Mouse (Mus musculus) kidney, adult 18-20 months (tissue): ENCODE measurements at regions not wholly inside any gene's neighbourhood (a gene's known extent, or its start where the extent isn't known, plus 50 kb on each side); places are given as distances from the start of the nearest gene placed in this dataset.

Experiments used
- DNase-seq: peaks from one replicate; pipeline ENCODE4 v3.0.0; 2021

DNA sequence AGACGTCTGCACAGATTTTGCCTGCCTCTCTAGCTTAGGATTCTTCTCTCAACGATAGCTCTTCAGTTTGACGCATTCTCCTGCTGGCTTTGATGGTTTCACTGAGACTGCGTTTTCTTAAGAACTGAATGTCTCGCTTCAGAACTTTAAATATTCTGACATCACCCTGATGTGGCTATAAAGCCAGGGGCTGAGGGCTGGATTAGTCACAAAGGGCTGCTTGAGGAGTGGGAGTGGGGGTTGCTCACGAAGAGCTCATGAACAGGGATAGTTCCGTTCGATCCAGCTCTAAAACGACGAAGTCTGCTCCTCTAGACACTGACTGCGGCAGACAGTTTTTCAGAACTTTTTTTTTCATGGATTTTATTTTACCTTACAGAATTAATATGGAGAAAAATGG lies 240.7 kb upstream of the Nr5a2 start:
- DNase-seq, result no peak

DNA sequence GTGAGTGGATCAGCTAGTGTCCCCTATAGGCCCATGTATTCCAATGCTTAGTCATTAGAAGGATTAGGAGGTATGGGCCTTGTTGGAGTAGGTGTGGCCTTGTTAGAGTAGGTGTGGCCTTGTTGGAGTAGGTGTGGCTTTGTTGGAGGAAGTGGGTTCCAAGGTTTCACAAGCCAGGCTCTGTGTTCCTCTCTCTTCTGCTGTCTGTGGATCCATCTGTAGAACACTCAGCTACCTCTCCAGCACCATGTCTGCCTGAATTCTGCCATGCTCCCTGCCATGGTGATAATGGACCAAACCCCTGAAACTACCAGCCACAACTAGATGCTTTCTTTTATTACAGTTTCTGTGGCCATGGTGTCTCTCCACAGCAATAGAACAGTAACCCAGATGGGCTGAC lies 235.7 kb upstream of the Nr5a2 start:
- DNase-seq, result no peak

DNA sequence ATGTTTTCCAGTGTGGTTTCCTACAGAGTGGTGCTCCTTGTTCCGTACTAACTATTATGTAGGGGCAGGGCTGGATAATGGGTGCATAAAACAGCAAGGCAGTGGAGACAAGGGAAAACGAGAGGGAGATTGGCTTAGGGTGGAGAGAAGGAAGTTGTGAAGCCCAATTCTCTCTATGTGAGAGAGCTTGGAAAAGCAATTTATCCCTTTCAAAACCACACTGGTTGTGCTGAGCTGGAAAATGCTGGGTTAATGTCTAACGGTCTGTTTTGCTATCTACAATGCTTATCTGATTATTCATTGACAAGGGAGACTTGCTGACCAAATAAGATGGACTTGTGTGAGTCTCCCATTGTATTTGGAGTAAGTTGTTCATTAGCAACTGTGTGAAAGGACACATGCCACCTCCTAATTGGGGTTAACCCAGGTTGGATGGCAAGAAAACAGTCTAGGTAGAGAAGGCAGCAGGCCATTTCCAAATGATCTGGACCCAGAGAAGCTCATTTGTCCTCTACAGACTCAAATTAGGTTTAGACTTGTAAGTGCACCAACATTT lies 234.9 kb upstream of the Nr5a2 start:
- peak; percentile 6 for DNase-seq

DNA sequence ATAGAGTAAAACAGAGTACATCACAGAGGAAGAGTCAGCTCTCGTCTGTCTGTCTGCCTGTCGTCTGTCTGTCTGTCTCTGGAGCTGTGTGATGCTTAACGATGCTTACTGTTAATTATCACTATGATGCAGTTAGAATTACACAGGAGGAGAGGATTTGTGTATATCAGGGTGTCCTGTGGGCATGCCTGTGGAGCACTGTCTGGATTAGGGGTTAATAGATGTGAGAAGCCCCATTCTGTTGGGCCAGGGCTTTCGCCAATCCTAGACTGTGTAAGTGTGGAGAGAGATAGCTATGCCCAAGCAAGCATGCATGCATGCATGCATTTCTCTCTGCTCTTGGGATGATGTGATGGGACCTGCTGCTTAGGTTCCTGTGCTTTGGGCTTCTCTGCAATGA lies 218.0 kb upstream of the Nr5a2 start:
- DNase-seq, result no peak

DNA sequence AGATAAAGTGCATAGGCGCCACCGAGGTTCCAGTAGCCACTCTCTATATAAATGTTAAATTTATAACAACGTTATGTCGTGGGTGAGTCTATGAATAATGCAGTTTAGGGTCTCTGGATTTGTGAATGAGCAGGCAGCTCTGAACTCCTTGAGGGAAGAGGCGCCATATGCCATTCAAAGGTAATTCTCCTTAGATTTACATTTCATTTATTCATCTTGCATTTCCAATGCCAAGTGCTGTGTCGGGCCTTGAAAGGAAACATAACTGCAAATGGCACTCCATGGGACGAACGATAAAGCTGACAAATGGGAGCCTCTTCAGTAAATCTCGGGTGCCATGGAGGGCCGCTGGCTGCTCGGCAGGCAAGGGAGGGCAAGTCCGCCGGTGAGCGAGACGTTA lies 216.4 kb upstream of the Nr5a2 start:
- DNase-seq, result no peak

DNA sequence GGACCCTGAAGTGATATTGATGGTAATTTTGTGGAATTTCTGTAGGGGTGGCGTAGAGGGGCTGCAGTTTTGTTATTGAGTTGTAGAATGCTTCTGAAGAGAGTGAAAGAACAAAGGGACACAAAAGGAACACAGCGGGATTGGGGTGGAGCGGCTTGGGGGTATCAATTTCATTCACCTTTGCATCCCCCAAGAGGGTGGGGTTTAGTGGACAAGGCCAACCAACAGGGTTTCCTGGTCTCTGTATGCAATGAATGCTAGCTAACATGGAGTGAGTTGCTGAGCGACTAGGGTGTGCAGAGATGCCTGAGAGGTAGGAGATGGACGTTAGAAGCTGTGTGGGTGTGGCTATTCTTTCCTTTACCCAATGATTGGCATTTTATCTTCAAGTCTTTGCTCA lies 213.8 kb upstream of the Nr5a2 start:
- DNase-seq, result no peak

DNA sequence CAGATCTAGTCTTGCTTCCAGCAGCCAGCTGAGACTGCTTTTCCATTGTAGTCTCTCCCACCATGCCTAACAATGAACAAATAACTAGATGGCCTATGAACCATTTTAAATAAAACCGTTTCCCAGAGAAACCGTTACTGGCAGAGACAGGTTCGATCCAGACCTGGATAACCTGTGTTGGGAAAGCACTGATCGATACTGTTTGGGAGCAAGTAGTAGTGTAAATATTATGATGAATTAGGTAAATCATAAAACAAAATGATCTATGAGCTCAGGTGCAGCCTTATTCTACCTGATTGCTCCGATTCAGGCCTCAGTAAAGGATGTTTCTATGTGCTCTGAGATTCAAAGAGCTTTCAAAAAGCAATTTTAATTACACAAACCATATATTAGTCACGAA lies 211.9 kb upstream of the Nr5a2 start:
- DNase-seq, result no peak

DNA sequence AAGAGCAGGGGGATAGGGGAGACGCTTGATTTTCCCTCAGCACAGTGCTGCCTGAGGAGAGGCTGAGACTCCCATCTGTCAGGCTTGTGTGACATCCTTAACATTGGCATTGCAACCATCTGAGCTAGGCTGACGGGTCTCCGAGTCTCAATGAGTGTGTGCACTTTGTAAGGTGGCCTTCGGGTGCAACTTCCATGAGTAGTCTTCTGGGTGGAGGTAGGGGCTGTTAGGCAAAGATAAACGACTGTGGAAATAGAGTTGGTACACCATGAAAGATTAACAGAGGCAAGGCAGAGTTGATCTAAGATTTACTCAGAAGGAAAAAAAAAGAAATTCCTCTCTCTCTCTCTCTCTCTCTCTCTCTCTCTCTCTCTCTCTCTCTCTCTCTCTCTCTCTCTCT lies 211.2 kb upstream of the Nr5a2 start:
- no peak for DNase-seq

DNA sequence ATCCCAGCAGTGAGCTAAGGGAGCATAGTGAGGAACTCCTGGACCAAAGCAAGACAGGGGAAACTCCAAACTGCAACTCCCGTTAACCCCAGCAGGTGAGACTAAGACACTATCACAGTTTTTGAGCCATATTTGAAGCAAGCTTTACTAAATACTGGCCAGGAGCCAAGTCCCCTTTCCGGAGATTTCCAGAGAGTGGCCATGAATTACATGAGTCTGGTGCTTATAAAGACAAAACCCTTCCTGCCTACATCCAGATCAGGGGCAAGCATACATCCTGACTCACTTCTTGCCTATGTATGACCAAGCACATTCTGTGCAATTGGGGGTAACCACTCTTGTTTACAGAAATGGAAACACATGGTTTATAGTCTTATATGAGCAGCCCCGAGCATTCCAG lies 187.6 kb upstream of the Nr5a2 start:
- DNase-seq, result no peak

DNA sequence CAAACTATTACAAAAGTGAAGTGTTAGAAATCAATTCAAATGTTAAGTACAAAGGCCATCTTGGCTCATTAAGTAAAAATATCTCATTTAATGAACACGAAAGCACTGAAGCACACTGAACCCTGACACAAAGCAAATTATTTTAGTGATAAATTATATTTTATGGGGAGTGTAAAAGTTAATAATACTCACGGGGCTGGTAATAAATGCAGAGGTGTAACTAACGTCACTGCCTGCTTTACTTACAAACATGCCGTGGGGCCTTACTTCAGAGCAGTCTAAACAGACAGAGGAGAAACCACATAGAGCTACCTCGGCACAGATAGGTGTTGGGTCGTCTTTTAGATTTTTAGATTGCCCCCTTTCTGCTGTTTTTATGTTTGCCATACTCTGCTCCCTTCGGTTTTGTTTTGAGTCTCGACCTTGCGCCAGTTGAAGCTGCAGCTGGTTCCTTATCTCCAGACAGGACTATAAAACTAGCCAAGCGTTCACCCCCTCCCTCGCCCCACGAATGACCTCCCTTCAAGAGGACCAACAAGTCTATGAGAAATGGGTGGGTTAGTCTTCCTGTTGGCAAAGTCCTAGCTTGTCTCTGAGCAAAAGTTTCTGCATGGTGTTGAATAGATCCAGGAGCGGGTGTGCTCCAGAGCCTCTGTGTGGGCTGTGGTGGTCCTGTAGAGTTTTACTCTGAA lies 181.8 kb upstream of the Nr5a2 start:
- DNase-seq, result no peak

DNA sequence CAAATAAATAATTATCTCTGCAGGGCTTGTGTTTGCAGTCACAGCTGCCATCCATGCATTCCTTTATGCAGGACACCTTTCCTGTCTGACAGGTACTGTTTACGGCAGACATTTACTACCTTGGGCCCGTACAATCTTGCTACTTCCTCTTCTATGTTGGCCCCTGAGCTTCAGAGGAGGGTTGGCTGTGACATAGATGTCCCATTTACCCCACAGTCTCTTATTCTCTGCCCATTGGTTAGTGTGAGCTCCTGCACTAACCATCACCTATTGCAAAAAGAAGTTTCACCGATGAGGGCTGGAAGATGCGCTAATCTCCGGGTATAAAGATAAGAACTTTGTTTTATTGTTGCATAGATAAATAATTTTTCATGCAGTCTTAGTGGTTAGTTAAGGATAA lies 181.1 kb upstream of the Nr5a2 start:
- no peak for DNase-seq

DNA sequence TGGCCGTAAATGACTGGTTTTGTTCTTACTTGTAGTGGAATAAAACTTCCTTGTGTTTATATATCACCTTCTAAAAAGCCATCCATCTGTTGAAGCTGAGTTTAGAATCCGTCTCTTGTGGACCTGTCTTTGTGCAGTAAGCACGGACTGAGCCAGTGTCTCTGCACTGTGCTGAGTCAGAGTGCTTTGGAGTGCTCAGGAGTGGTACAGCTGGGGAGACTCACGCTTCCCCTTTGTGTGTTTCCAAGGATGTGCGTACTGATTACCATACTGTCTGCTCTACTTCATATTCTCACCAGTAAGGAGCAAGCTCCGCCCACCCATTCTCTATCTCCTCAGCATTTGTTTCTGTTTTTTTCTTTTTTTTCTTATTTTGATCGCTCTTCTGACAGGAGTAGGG lies 175.9 kb upstream of the Nr5a2 start:
- no peak for DNase-seq

DNA sequence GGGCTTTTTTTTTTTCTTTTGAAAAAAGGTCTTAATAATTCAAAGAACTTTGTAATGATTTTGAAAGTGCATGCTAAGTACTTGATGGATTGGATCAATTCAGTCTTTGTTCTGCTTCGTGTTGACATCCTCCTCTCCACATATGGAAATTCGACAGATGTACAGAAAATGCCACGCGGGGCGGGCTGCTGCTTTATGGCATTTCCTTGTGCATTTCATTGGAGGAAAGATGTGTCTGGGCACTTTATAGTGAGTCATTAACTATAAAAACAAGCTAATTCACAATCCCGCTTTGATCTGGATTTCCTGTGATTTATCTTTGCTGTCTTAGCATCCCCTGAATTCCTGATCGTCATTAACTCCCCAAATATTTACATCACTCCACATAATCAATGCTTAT lies 173.5 kb upstream of the Nr5a2 start:
- no peak for DNase-seq

DNA sequence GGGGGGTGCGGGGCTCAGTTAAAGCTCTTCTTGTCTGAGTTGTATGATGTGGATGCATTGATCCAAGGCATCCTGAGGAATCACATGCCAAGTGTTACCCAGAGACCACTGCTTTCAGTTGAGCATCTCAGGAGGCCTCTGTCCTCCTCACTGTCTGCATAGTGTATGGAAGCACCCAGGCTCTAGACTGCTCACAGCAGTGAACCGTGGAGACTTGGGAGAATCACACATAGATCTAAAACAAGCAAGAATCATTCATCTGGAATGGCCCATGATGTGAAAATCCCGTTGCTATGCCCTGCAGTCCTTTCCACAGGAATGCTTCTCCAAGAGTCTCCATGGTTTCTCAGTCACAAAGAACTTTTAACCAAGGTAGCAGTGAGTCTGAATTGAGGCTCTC lies 170.0 kb upstream of the Nr5a2 start:
- no peak for DNase-seq

DNA sequence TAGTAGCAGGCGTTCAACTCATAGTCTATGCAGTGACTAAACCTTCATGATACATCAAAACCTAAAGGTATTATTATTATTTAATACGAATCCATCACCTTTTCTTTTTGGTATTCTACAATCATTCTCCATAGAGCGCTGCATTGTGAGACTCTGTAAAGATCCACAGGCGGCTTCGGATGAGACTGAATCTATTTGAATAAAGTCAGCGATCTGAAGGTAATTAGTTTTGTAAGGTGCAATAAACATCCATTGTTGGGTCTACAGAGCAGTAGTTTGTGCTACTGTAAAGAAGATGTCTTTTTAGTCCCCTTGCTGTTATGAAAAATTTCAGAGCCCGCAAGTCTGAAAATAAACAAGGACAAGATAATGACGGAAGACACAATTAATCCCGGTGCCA lies 168.9 kb upstream of the Nr5a2 start:
- DNase-seq, result no peak

DNA sequence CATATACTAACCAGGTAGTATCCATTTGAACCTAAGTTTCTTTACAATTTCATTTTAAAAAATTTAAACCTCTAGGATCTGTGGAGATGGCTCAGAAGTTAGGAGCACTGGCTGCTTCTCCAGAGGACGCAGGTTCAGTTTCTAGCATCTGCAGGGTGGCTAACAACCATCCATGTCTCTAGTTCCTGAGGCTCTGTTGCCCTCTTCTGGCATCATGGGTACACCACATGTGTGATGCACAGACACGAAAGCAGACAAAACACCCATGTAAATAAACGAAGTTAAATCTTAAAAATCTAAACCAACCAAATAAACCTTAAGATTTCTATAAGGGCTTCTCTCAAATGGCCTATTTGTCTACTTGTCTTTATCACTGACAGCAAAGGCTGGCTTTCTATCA lies 157.6 kb upstream of the Nr5a2 start:
- DNase-seq, result no peak

DNA sequence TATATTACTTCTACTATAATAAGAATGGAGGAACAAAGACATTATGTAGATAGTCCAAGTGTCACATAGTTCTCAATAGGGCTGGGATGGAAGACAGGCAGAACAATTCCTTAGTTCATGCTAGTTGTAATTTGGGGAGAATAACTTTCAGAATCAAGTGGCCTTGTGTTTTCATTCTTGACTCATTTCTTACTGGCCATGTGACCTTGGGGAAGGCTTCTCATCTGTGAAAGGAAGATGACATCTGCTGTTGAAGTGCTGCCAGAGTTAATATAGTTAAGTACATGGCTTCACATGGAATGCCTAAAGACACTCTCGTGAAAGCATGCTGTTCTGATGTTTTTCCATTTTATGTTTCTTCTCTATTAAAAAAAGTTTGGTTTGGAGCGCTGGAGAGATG lies 146.2 kb upstream of the Nr5a2 start:
- DNase-seq, result no peak

DNA sequence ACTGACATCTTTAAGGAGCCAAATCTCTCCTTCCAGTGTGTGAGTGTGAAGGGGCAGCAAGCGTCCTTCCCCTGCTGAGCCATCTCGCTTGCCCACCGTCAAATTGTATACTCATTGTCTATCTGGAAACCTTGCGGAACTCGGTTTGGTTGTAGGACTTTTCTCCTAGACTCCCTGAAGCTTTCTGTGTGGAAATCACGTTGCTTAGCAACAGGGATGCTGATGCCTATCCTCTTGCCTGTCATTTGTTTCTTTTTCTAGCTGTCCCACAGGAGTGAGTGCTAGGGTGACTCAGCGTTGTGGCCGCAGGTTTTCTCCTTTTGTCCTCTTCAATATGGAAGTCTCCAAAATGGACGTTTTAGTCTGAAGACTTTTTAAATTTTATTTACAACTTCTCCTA lies 131.5 kb upstream of the Nr5a2 start:
- DNase-seq, result no peak

DNA sequence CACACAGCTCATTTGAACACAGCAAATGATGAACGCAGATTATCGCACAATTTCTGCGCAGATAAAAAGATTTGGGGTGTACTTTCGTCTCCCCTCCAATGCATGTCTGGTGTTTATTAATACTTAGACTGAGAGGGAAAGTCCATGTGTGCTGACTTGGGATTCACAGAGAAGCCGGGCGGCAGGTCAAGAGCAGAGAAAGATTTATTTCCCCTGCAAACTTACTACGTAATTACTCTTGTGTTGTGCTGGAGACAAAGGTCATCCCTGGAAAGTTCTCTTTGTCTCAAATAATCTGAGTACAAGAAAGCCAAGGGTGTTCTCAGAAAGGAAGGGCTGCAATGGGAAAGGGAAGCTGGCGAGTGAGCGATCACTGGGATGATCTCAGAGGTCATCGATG lies 127.9 kb upstream of the Nr5a2 start:
- DNase-seq, result no peak

DNA sequence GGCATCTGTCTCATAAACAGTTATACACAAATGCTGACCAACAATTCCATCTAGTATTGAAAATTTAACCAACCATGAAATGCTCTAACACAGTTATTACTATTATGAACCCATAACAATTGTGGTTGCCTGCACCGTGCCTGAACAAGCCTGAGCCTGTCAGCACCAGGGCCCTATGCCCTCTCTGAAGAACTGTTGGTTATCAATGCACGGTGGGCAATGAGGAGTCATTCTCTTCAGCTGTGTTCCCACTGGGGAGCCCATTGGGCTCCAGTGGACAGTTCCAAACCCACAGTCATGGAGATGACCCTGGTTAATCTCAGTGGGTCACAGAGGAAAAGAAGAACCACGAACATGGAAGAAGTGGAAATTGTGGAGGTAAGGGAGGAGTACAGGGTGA lies 126.5 kb upstream of the Nr5a2 start:
- DNase-seq, result no peak

DNA sequence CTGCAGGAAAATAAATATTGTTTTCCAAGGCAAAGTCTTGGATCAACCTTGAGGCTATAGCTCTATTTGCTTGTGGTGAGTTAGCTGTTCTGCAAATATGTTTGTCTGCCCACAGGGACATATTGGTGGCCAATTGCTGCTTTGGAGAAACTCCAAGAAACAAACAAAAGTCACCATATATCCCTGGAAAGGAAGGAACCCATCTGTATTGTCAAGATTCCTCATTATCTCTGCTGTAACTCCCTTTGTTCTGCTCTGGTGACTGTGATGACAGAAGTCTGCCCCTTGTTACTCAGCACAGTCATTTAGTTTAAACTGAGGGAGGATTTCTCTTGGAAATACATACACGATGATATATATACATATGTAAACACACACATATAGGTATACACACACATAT lies 123.3 kb upstream of the Nr5a2 start:
- DNase-seq, result no peak

DNA sequence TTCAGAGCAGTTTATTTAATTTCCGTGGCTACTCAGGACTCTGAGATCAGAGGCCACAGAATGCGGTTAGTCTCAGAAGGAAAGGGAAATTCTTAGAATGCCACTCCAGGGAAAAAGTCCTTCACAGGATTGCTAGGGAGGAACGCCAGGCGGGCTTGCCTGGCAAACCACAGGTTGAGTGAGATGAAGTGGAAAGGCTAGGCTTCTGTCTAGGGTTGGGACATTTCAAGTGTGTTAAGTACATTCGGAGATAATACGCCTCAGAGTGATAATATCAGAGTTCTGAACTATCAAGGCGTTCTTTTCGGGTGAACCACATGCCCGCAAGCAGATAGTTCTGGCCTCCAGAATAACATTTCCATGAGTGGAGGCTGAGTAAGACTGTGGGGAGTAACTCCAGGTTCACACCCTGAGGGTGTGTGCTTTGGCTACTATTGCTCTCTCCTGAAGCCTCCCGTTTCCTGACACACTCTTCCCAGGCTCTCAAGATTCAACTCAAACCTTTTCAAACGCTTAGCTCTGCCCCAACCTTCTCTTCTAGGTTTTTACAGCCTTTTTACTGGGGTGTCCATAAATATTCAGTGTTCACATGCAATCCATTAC lies 119.3 kb upstream of the Nr5a2 start:
- DNase-seq, result no peak

DNA sequence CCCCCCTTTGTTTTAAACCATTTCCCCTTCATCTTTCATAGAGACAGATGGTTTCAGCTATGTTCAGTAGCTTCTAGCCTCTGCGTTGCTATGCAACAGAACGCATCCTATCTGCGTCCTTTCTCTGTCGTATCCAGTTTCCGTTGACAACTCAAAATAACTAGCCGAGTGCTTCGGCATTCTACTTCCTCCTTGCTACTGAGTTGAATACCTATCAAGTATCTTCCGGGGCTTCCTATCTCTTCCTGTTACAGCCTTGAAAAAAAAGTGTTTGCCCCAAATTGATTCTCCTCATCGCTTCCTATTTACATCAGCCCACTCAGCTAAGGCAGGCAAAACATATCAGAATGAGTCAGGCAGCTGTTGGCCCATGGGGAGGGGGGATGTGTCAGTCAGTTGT lies 114.5 kb upstream of the Nr5a2 start:
- no peak for DNase-seq

DNA sequence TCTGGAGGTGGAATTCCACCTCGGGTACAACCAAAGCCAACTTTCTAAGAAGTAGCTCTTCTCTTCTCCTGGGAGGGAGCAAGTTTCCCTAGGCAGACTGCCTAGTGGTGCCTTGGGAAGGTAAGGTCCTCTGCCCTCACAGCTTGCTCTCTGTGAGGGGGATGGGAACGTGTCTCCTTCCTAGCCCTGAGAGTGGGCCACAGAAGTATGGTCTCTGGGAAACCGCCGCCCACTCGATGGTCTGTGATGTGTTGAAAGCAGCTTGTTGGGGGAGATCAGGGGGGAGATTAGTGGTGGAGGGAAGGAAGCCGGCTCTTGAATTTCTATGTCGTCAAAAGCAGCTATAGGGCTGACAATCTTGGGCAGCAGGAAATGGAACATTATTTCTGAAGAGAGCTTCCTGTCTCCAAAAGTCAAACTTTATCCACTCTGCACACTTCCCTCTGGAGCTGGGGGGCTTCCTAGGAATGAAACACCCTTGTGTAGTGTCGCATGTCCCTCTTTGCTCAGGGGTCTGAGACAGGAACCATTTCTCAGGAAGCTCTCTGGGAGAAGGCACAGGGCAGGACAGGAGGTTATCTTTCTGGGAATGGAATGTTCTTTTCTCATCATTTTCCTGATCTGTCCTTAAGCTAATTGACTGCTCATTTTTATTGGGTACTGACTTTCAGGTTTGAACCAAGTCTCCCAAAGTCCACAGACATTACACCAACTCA lies 113.8 kb upstream of the Nr5a2 start:
- DNase-seq, result no peak
